Mouse (Mus musculus) G1E (cell line): Measurements from ENCODE around the gene Med28.

Experiments
- CTCF ChIP-seq: IDR thresholded peaks from 2 replicates; pipeline ENCODE4 v1.5.1; 2012; ENCODE audit warnings: low read depth, low read length, inconsistent platforms, mixed read lengths
- GATA1 ChIP-seq: IDR thresholded peaks from 2 replicates; pipeline ENCODE4 v1.6.1; 2012; ENCODE audit warnings: borderline replicate concordance, low read length, inconsistent platforms, mixed read lengths
- GATA2 ChIP-seq: IDR thresholded peaks from 2 replicates; pipeline ENCODE4 v1.6.1; 2012; ENCODE audit warnings: low read depth, low read length, inconsistent platforms, borderline replicate concordance
- POLR2AphosphoS5 ChIP-seq: IDR thresholded peaks from 2 replicates; pipeline ENCODE4 v1.6.1; 2012; ENCODE audit warnings: low read depth, low read length, inconsistent platforms; ENCODE audit not compliant: insufficient replicate concordance
- TAL1 ChIP-seq: conservative IDR thresholded peaks from 2 replicates; pipeline ENCODE4 v1.6.1; 2012; ENCODE audit warnings: low read depth, low read length, inconsistent platforms, mixed read lengths

GRCm38 (mm10) chr5:45491776-45492175 is 28.3 kb upstream of the Med28 start:
- TF ChIP-seq CTCF, result no peak
- TF ChIP-seq TAL1, result no peak
- TF ChIP-seq POLR2AphosphoS5, result no peak
- no peak for TF ChIP-seq GATA1
- no peak for TF ChIP-seq GATA2
